Mouse (Mus musculus) cerebellum, adult 2 months (tissue): ENCODE data around the gene Rnf44.

ENCODE experiments used
- CTCF ChIP-seq: fragments of 200-500 bp; IDR thresholded peaks from 2 replicates; pipeline ENCODE4 v1.5.1; 2011; ENCODE audit warnings: low read depth, mild to moderate bottlenecking, control low read depth, low read length, moderate library complexity, borderline replicate concordance; ENCODE audit not compliant: insufficient read depth
- POLR2A ChIP-seq: fragments of 200-500 bp; IDR thresholded peaks from 2 replicates; pipeline ENCODE4 v1.6.1; 2011; ENCODE audit warnings: low read length, control low read depth, borderline replicate concordance; ENCODE audit not compliant: insufficient read depth

- TF ChIP-seq CTCF (no peak), POLR2A (no peak)
Observed at GRCm38 (mm10) chr13:54686139-54687053, 7.3 kb downstream of the Rnf44 start.
